Mouse (Mus musculus) monocyte, adult 2 months (primary cell): ENCODE measurements around the gene Mgme1.

ENCODE experiments used
- DNase-seq, 2 experiments: peaks; one replicate each; pipeline ENCODE4 v3.0.0; 2022; ENCODE audit warnings: low spot score in 2 of 2, low read depth in 1 of 2

Gene Mgme1

DNA sequence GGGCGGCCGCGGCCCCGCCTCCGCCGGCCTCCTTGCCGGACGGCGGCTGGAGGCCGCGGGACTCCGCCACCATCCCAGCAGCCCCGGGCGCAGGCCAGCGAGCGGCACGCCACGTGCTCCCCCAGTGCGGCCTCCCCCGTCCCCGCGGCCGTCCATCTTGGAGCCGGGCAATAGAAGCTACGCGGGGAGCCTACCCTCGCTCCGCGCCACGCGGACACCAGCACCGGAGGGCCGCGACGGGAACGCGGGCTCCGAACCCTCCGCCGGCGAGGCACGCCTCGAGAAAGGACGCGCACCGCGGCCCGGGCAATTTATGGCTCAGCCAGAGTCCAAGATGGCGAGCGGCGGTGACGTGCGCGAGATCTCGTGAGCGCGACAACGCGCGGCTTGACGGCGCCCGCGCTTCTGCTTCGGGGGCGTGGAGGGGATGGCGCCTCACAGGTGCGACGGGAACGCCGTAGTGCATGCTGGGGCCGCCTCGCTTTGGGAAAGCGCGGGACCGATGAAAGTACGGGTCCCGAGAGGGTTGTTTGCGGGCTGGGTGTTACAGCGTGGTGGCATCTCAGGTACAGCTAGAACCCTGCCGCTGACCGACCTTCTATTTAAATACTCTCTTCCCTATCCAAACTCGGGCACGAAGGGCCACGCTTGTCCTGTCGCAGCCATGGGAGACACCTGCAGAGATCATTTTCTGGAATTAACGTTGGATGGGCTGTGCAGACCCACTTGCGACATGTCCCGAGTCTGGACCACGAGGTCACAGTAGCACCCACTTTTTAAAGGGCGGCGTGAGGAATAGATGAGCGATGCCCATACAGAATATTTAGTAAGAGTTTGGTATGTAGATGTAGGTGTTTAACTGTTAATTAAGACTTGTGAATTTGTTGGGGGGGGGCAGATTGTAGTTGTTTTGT is at the start of gene Mgme1, which contains the start of gene Snx5:
Mgme1 (plus strand) TSS at position 157 of the 914 bp plus-strand sequence.
Snx5 (minus strand) TSS at position 400 of the 914 bp plus-strand sequence.
- DNase-seq: peak; percentile 81 to 89

GRCm38 (mm10) chr2:144224351-144224750 is 46.1 kb upstream of the Mgme1 start:
- no peak for DNase-seq

- no peak for DNase-seq
Observed at GRCm38 (mm10) chr2:144226906-144227586, 43.4 kb upstream of the Mgme1 start.

GRCm38 (mm10) chr2:144228521-144229346 is 41.7 kb upstream of the Mgme1 start:
- no peak for DNase-seq

DNA sequence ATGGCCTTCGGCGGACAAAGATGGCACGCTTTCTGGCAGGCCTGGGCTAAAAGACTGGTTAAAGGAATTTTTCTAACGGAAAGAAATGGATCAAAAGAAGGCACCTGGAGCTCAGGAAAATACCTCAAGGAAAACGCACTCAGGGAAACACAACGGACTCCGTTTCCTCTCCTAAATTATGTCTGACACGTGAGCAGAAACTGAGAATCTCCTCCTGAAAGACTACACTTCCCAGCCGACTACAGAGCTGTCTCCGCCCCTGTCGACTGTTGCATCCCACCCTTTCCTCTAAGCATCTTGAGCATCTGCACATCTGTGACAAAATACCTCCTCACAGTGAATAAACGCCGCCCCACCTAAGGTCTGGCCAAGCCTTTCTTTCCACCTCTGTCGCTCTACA is 40.8 kb upstream of the Mgme1 start:
- DNase-seq: no peak

- DNase-seq: no peak
Observed at GRCm38 (mm10) chr2:144230498-144230897, 40.0 kb upstream of the Mgme1 start.

GRCm38 (mm10) chr2:144231115-144231514 is 39.3 kb upstream of the Mgme1 start:
- DNase-seq: no peak

DNA sequence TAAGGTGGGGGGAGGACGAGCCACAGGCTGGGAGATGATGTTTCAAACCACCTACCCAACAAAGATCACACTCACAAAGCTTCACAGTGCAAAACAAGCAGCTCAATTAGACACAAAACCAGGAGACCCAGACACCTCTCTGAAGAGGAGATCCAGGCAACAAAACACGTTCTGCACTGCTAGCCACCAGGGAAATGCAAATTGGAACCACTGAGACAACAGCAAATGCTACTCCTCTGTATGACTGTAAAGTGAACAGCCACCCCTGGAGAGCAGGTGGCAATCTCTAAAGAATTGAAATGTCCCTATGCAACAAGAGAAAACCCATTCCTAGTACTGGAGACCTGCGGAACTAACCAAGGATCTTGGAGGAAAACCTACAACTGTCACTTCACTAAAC is 36.9 kb upstream of the Mgme1 start:
- no peak for DNase-seq

- DNase-seq: no peak
Observed at GRCm38 (mm10) chr2:144235776-144236175, 34.7 kb upstream of the Mgme1 start.

DNA sequence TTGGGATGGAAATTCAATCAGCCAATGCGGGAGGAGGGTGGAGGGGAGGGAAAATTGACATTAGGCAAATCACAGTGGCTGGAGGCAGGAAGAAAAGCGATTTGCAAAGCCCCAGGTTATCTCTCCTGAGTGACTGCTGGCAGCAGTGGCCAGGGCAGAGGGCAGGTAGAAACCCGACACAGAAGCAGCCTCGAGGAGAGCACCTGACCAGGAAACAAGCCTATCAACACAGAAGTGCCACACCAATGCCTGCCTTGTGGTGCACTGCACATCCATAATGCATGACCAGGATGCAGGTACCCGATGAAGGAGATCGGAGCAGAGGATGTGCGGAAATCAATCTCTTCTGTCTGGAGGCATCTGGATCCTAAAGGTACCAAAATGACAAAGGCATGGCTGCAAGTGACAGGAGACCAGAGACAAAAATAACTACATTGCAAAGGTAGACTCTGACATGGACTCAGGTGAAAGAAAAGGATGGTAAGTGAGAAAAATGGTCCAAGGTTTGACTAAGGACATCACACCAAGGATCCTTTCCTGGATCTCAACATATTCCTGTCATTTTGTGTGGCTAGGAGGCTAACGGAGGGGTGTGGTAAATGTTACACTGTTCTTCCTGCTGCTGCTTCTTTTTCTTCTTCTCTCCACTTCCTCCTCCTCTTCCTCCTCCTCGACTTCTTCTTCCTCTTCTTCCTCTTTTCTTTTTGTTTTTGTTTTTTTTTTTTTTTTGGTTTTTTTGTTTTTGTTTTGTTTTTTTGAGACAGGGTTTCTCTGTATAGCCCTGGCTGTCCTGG is 33.5 kb upstream of the Mgme1 start:
- DNase-seq: no peak

GRCm38 (mm10) chr2:144238341-144238740 is 32.1 kb upstream of the Mgme1 start:
- DNase-seq: no peak

- DNase-seq: no peak
Observed at GRCm38 (mm10) chr2:144239318-144239717, 31.1 kb upstream of the Mgme1 start.

DNA sequence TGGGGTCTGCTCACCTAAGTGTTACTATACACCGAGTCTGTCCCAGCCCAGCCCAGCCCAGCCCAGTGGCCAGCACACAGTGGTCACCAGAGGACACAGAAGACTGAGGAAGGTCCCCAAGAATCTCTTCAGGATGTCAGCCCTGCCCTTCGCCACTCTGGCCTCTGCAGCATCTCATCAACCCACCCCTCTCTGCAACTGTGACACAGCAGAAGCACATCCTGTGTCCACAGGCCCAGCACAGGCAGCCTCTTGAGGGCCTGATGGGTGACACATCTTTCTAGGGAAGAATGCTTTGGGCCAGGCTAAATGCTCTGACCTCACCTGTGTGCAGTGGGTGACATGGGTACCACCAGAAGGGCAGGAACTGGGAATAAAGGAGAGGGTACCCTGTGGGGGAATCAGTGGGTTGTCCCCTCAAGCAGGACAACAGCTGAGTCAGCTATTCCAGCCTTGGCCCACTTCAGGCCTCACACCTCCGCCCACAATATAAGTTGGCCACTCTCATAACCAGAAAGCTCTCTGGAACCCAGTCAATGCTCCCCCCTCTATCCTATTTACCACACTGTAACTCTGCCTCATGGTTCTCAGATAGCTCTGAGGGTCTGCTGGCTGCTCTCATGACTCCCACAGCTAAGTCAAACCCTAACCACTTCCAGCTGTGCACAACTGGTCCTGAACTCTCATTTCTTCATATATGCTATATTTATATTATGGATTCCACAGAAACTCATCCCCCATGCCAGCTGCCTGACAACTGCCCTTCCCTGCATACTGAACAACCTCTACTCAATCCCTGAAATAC is 30.2 kb upstream of the Mgme1 start:
- DNase-seq: no peak

DNA sequence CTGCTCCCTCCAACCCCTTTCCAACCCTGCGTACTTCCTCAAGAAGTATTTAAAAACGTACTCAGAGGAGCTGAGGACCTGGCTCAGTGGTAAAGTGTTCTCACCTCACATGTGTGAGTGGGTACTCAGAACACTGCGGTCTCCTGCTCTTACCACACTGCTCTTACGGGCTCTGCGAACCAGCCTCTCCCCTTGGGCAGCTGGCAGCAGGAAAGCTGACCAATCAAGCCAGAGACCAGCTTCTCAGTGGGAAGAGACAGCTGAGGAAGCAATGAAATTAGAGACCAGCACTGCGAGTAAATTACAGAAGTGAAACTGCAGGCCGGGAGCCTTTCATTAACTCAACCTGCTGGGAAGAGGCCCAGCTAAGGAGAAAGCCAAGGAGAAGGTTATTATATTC is 25.0 kb upstream of the Mgme1 start:
- peak; percentile 53 to 65 for DNase-seq

DNA sequence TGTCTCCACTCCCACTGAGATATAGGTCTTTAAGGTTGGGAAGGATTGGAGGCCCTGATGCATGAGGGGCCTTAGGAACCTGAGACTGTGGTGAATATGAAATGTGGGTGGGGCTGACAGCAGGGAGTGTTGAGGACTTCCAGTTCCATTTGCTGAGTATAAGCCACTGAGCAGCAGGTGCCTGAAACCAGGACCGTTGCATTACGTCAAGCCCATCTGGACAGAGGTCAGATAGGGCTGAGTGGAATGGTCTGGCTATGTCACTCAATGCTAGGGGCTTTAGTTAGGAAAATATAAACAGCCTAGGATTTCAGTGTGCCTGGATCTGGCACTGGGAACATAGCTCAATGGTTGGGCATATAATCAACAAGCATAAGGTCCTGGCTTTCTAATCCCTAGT is 24.2 kb upstream of the Mgme1 start:
- DNase-seq: no peak

- peak; percentile 40 to 50 for DNase-seq
Observed at GRCm38 (mm10) chr2:144247337-144247978, 23.0 kb upstream of the Mgme1 start.

- DNase-seq: no peak
Observed at GRCm38 (mm10) chr2:144248613-144249376, 21.7 kb upstream of the Mgme1 start.

DNA sequence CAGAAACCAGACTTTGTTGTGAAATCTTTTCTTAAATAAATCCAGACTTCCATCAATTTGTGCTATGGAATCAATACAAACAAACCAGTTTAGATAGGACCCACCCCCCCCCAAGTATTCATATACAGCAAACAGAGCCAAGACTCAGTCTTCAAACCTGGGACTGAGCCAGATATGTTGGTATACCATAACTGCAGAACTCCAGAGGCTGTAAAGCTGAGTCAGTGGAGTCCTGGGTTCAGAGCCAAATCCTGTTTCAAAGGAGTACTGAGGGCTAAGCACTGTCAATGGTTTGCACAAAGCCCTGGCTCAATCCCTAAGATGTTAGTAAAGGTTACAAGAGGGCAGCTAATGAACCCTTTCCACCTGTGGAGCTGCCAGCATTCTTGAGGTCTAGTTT is 20.4 kb upstream of the Mgme1 start:
- no peak for DNase-seq
